Mouse (Mus musculus) heart, postnatal 10 days (tissue): ENCODE results near the gene Nrip3. TPM values are rescaled to one million over a fixed set of nuclear protein-coding genes. Genes with fewer than 3 reads are reported as not detected.

Experiments used
- DNase-seq, 2 experiments: peaks; one replicate each; pipeline ENCODE4 v3.0.0; 2021
- intact Hi-C: fragments of 180-260 bp; cut with DNase I; formaldehyde crosslinking; loops from one replicate; pipeline ENCODE4 v1.15.1; 2025
- total RNA-seq, 2 experiments: library from RNA; stranded (reverse); gene quantifications; 2 replicates each; pipeline ENCODE4 v1.2.3; 2021

The Nrip3 gene
- under 1 TPM; 0.30 to 0.34 TPM for total RNA-seq

GRCm38 (mm10) chr7:109781470-109782203 is at the start of gene Nrip3:
Nrip3 (minus strand) TSS chr7:109782025.
- DNase-seq = peak; percentile 60 to 70
- intact Hi-C loops = no loop called here

DNA sequence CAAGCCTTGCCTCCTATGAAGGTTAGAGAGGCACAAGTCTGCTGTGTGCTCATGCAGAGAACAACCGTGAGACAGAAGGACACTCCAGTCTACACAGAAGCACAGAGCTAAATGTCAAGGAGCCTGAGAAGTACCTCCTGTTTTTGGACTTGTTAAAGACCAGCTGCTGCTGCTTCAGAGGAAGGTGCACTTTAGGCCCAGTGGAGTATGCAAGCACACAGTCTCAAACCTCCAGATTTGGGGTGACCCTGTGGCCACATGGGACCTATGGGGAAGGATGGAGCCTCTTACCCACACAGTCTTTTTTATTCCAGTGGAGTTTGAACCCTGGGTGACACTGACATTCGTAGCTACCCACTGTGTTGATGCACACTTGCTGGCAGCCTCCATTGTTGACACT is 49.6 kb upstream of the Nrip3 start:
- intact Hi-C loops = no loop called here
- DNase-seq = no peak

GRCm38 (mm10) chr7:109826911-109827310 is 45.1 kb upstream of the Nrip3 start:
- no peak for DNase-seq

GRCm38 (mm10) chr7:109825293-109825692 is 43.5 kb upstream of the Nrip3 start:
- DNase-seq = no peak
- intact Hi-C loops = no loop called here

More at GRCm38 (mm10) chr7:109826911-109827310, 45.1 kb upstream of the Nrip3 start:
- intact Hi-C loops = no loop called here

- DNase-seq = no peak
- intact Hi-C loops = no loop called here
Measured at GRCm38 (mm10) chr7:109818600-109818999, 36.8 kb upstream of the Nrip3 start.

DNA sequence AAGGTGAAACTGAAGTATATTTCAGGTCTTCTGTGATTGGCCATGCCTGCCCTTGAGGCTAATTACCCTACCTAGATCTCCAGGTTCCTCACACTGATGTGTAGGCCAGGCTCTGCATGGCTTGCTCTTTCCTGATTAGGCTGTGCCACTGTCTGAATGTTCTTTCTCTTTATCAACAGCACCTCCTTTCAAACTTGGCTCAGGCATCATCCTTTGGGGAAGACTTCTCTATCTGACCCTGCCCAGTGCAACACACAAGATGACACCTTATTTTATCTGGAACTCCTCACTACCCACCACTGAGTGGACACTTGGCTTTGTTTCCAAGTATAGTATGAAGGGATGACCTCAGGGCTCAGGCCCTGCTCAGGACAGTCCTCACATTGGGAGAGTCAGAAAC is 36.1 kb upstream of the Nrip3 start:
- intact Hi-C loops = no loop called here
- no peak for DNase-seq

DNA sequence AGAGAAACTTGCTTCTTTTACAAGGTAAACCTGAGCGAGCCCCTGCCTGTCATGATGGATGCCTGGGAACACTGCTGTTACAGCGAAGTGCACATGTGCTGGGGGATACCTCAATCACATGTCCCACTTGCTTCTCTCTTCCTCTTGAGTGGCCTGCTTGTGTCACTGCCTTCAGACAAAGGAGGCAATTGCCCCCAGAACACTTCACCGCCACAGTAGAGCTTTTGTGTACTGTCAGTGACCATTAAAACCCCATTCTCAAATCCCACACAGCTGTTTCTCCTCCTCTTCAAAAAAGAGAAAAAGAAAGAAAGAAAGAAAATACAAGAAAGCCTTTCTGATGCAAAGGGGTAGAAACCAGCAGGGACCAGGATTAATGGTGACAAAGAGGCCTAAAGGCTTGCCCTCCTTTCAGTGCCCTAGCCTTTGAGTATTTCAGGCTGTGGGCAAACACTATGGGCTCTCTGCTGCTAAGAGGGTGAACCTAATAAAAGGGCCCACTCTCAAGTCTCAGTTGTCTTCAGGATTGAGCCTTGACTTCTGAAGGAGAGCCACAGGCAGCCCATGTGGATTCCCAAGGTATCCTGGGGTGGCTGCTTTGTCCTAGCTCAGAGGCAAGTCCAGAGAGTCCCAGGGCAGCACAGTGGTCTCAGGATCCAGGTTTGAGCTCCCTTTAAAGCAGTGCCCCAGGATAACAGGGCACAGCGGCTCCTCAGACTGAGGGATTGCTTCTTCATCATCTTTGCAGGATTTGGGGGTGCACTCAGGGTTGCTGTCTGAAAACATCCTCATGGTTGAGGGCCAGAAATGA is 31.7 kb upstream of the Nrip3 start:
- intact Hi-C loops = no loop called here
- DNase-seq = no peak

- peak; percentile 59 to 61 for DNase-seq
- intact Hi-C loops = no loop called here
Measured at GRCm38 (mm10) chr7:109807616-109808485, 26.0 kb upstream of the Nrip3 start.

- peak in 1 of 2 experiments; percentile 48 for DNase-seq
- intact Hi-C loops = no loop called here
Measured at GRCm38 (mm10) chr7:109804843-109805242, 23.0 kb upstream of the Nrip3 start.

DNA sequence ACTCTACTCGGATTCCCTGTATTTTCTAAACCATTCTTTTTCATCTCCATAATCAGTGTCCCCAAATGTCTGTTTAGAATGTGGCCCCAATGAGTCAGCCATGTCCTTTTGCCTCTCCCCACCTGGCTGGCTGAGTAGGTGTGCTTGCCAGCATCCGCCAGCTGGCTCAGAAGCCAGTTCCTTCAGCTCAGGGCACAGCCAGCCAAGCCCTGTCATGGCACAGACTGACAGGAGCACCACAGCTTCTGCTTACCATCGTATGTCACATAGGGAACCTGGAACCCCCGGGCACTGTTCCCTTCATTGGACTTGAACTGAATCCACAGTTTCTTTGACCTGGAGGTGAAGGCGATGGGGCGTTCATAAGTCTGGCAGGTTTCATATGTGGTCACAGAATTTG is 22.5 kb upstream of the Nrip3 start:
- intact Hi-C loops = no loop called here
- peak; percentile 43 to 56 for DNase-seq

- peak in 1 of 2 experiments; percentile 28 for DNase-seq
- intact Hi-C loops = no loop called here
Measured at GRCm38 (mm10) chr7:109803516-109803915, 21.7 kb upstream of the Nrip3 start.

DNA sequence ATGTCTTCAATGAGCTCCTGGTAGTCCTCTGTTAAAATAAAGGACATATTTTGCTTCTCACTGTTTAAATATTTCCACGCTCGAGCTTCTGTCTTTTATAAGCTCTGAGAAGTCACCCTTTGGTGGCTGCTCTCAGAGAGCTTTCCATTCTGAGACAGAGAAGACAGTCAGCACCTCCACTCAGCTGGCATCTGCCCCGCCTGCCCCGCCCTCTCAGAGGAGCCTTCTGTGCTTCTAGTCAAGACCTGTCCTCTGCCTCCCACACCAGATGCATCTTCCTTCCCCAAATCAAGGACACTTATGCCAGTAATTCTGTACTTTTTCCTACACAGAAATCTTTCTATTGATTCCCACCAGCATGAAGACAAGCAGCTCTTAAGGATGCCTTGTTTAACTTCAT is 18.8 kb upstream of the Nrip3 start:
- intact Hi-C loops = no loop called here
- DNase-seq = no peak

DNA sequence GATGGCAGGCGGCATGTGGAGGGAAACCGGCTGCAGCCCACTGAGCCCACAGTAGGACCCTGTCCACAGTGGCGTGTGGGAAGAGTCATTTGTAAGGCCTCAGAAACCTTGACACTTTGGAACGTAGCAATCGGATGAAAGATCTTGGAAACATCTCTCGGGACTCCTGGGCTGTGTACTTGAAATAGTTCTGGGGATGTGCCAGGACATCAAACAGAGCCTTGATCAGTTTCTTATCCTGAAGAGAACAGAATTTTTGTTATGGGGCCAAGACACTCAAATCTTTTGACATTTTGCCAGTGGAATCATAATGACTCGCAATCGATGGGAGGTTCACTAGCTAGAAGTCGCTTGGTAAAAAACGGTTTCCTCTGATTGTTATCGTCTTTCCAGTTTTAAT is 17.3 kb upstream of the Nrip3 start:
- no peak for DNase-seq
- intact Hi-C loops = no loop called here

DNA sequence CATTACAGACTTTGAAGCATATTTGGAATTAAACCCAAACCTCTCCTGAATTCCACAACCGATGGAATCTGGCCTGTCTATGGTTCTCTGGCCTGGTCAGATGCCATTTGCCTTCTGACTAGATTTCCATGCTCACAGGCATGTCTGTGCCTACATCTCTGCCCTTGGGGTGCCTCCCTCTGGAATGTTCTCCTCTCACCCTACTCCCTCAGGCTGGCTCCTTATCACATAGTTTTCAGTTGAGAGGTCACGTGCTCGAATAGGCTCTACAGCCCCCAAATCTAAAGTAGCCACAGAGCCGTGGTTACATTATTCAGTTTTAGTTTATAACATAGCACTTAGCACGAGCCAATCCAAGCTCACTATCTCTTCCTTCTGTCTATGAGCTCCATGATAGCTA is 13.7 kb upstream of the Nrip3 start:
- DNase-seq = peak; percentile 36 to 41
- intact Hi-C loops = no loop called here

- no peak for DNase-seq
- intact Hi-C loops = loop anchor here (5.0 kb wide), 1 partner anchor 87 kb away; no protein-coding TSS in a partner anchor
Measured at GRCm38 (mm10) chr7:109794556-109794955, 12.7 kb upstream of the Nrip3 start.

DNA sequence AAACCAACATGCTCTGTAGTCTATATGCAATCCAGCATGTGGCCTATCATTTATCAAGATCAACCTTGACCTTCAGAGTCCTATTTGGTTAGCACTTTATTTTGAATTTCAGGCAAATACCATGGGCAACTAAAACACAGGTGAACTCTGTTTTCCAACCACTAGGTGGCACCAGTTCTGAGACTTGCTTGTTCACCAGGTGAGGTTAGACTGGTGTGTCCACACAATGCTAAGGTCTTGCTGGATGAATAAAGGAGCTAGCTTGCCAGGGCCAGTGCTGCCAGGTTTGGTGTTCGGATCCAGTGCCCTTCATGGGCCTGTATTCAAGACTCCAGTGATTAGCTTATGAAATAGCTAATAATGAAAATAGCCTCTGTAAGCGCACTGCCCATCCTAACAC is 10.9 kb upstream of the Nrip3 start:
- DNase-seq = peak; percentile 71 to 80
- intact Hi-C loops = loop anchor here (5.0 kb wide), 1 partner anchor 85 kb away; no protein-coding TSS in a partner anchor

GRCm38 (mm10) chr7:109790818-109791217 is 9.0 kb upstream of the Nrip3 start:
- intact Hi-C loops = loop anchor here (5.0 kb wide), 1 partner anchor 84 kb away; no protein-coding TSS in a partner anchor

DNA sequence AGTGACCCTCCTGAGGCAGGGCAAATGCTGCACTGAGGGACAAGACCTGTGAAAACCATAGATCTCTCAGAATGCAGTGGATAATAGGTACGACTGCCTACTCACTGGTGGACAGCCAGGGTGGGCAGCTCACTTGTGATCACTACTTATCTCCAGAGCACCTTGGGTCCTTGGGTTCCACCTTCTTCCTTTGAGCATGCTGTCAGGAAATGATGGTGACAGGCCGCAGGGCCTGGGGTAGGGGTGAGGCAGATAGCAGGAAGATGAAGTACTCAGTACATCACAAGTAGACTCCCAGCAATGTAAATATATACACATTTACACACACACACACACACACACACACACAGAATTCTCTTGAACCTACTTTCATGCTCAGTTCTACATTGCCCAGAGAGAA is 6.0 kb upstream of the Nrip3 start:
- intact Hi-C loops = loop anchor here (2.0 kb wide), 1 partner anchor 87 kb away; no protein-coding TSS in a partner anchor
- DNase-seq = no peak

More at GRCm38 (mm10) chr7:109790818-109791217, 9.0 kb upstream of the Nrip3 start:
- DNase-seq = no peak

GRCm38 (mm10) chr7:109783281-109783680 is 1.5 kb upstream of the Nrip3 start:
- DNase-seq = no peak
- intact Hi-C loops = no loop called here

DNA sequence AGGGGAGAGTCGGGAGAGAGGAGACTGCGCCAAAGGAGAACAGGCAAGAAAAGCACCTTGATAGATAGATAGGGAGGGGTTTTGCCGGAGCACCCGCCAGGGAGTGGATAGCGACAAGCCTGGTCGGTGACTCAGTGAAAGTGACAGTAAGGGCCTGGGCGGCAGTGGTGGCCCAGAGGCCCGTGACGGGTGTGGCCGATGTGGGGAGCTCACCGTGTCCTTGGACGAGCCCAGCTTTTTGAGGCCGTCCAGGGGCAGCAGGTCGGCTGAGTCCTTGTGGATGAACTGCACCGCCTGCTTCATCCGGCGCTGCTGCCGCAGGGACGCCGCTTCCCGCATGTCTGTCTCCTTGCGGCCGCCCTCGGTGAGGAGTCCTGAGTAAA is 747 bp downstream of the Nrip3 start:
- intact Hi-C loops = no loop called here
- no peak for DNase-seq

GRCm38 (mm10) chr7:109772251-109772650 is 9.6 kb downstream of the Nrip3 start:
- DNase-seq = no peak
- intact Hi-C loops = no loop called here
